Mouse (Mus musculus) small intestine, adult 2 months (tissue): ENCODE measurements around the gene Klhdc2.

Source experiments
- CTCF ChIP-seq: fragments of 200-500 bp; IDR thresholded peaks from 2 replicates; pipeline ENCODE4 v1.5.1; 2012; ENCODE audit warnings: low read depth, mild to moderate bottlenecking, control low read depth, inconsistent platforms, low read length, moderate library complexity, mixed read lengths; ENCODE audit not compliant: insufficient replicate concordance, insufficient read length; ENCODE audit errors: extremely low read depth
- POLR2A ChIP-seq: fragments of 200-500 bp; IDR thresholded peaks from 2 replicates; pipeline ENCODE4 v1.6.1; 2012; ENCODE audit warnings: low read depth, mild to moderate bottlenecking, control low read depth, inconsistent platforms, low read length, moderate library complexity

DNA sequence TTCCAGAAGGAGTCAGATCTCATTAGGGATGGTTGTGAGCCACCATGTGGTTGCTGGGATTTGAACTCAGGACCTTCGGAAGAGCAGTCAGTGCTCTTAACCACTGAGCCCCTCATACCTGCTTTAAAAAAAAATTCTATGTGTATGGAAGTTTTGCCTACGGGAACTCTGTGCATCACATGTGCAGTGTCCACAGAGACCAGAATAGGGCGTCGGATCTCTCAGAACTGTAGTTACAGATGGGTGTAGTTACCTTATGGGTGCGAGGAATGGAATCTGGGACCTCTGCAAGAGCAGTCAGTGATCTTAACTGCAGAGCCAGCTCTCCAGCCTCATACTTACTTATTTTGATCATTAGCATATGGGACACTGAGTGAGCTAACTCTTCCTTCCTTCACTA is 34.2 kb upstream of the Klhdc2 start:
- no peak for TF ChIP-seq CTCF
- TF ChIP-seq POLR2A: no peak
